Mouse (Mus musculus) small intestine, adult 2 months (tissue): ENCODE results near the gene Podxl2.

Experiments used
- CTCF ChIP-seq: fragments of 200-500 bp; IDR thresholded peaks from 2 replicates; pipeline ENCODE4 v1.5.1; 2012; ENCODE audit warnings: low read depth, mild to moderate bottlenecking, control low read depth, inconsistent platforms, low read length, moderate library complexity, mixed read lengths; ENCODE audit not compliant: insufficient replicate concordance, insufficient read length; ENCODE audit errors: extremely low read depth
- POLR2A ChIP-seq: fragments of 200-500 bp; IDR thresholded peaks from 2 replicates; pipeline ENCODE4 v1.6.1; 2012; ENCODE audit warnings: low read depth, mild to moderate bottlenecking, control low read depth, inconsistent platforms, low read length, moderate library complexity

DNA sequence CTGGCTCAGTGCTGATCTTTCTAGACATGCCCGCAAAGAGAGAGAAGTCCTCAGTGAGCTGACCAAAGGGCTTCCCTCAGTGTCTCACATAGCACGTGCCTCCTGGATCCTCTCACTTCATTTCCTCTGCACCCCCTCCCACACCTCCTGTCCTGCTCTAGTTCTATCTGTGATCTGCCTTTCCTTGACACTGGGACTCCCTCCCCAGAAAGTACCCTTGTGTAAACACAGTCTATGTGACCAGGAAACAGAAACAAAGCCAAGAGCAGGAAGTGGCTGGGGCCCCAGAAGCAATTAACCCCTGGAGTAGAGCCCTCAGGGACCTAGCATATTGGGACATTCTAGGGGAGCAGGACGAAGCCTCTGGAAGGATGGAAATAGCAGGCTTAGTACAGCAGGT is 54.0 kb downstream of the Podxl2 start:
- TF ChIP-seq CTCF (no peak), POLR2A (no peak)
